ENCODE assay signal across 25 mouse cellular contexts in the genomic region with DNA sequence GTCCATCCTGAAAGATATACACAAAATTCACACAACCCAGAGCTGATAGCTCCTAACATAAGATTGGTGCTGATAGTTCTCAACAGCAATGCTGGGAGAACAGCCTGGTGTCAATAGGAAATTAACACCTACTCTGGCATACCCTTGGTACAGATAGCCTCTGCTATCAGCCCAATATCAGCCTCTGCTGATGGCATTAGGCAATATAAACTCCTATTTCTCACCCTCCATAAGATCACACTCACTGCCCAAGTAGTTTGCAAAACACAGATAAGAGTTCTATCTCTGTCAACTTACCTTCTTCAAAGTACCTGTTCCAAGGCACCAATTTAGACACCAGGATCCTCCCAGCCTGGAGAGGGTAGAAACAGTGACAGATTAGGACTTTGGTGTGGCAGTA. TPM values are rescaled to one million over a fixed set of nuclear protein-coding genes. Genes with fewer than 3 reads are reported as not detected.
"Had no signal": no experiment of that assay in that cellular context is flagged by ENCODE, and none has a peak within 500 bp of the region (broad histone marks: within the 10 kb centered on the region; RNA-seq: fewer than 3 reads in every experiment).

No protein-coding gene starts in this region.

- H3K27ac ChIP-seq: neural tube, embryonic 12.5 days; neural tube, embryonic 13.5 days; neural tube, embryonic 15.5 days; stomach, embryonic 15.5 days; stomach, postnatal 0 days had no signal

- H3K9me3 ChIP-seq: stomach, embryonic 15.5 days had no signal

- H3K4me1 ChIP-seq: neural tube, embryonic 12.5 days; neural tube, embryonic 13.5 days; neural tube, embryonic 15.5 days; stomach, embryonic 15.5 days had no signal

- H3K4me3 ChIP-seq: neural tube, embryonic 12.5 days; neural tube, embryonic 13.5 days; neural tube, embryonic 15.5 days; stomach, embryonic 15.5 days had no signal

- H3K27me3 ChIP-seq: neural tube, embryonic 12.5 days; neural tube, embryonic 13.5 days; neural tube, embryonic 15.5 days; stomach, embryonic 15.5 days had no signal

- H3K9ac ChIP-seq: neural tube, embryonic 12.5 days; neural tube, embryonic 13.5 days; neural tube, embryonic 15.5 days; stomach, embryonic 15.5 days had no signal

- H3K36me3 ChIP-seq: neural tube, embryonic 12.5 days; neural tube, embryonic 13.5 days; neural tube, embryonic 15.5 days; stomach, embryonic 15.5 days had no signal

- DNase-seq: retina, postnatal 1 day; right cerebral cortex, postnatal 14 days; right cerebral cortex, postnatal 25 days; right cerebral cortex, postnatal 4 days; spleen, adult 18-20 months; thymus, adult 18-20 months; thymus, adult 2 months; thymus, postnatal 14 days; thymus, postnatal 25 days; thymus, postnatal 36 days; thymus, postnatal 4 days had no signal

RNA-seq across cellular contexts. Expression of a gene that starts 56.3 kb away (rescaled TPM):
- total RNA-seq: neutrophil, adult 5-6 weeks had no signal
- polyA plus RNA-seq: neural tube, embryonic 12.5 days; neural tube, embryonic 13.5 days; neural tube, embryonic 14.5 days; neural tube, embryonic 15.5 days; small intestine, adult 2 months; spleen, adult 2 months; stomach, embryonic 14.5 days; stomach, embryonic 15.5 days; stomach, embryonic 16.5 days; stomach, postnatal 0 days; testis, adult 2 months; thymus, adult 2 months; thymus, postnatal 0 days; urinary bladder, adult 2 months had no signal
